Mouse (Mus musculus) liver, embryonic 14.5 days (tissue): ENCODE measurements around the gene Pld1.

Source experiments
- CTCF ChIP-seq: IDR thresholded peaks from 2 replicates; pipeline ENCODE4 v1.5.1; 2016; ENCODE audit warnings: antibody characterized with exemption, low read depth, control low read depth
- EP300 ChIP-seq: IDR thresholded peaks from 2 replicates; pipeline ENCODE4 v1.6.1; 2016; ENCODE audit warnings: antibody characterized with exemption, low read depth

GRCm38 (mm10) chr3:28038106-28038505, 99.6 kb downstream of the Pld1 start:
- no peak for TF ChIP-seq CTCF
- no peak for TF ChIP-seq EP300
